Mouse (Mus musculus) ES-Bruce4 (cell line): ENCODE measurements around the gene Zfp367. TPM values are rescaled to one million over a fixed set of nuclear protein-coding genes. Genes with fewer than 3 reads are reported as not detected.

ENCODE experiments used
- H3K27ac ChIP-seq: 2 replicates; pipeline ENCODE4 v1.5.1; 2012; ENCODE audit warnings: low read length, inconsistent platforms; ENCODE audit not compliant: insufficient read depth
- H3K27me3 ChIP-seq: 2 replicates; pipeline ENCODE4 v1.6.1; 2012; ENCODE audit warnings: mild to moderate bottlenecking, low read length, inconsistent platforms; ENCODE audit not compliant: control insufficient read depth, poor library complexity, insufficient read depth, severe bottlenecking
- H3K36me3 ChIP-seq: 2 replicates; pipeline ENCODE4 v1.6.1; 2012; ENCODE audit warnings: inconsistent platforms, mild to moderate bottlenecking, low read length, moderate library complexity; ENCODE audit not compliant: control insufficient read depth, poor library complexity, insufficient read depth, severe bottlenecking
- H3K4me1 ChIP-seq: one replicate; pipeline ENCODE4 v1.8.1; 2011; ENCODE audit warnings: low read length; ENCODE audit not compliant: control insufficient read depth, insufficient read depth
- H3K4me3 ChIP-seq: 2 replicates; pipeline ENCODE4 v1.5.1; 2011; ENCODE audit warnings: low read depth, mild to moderate bottlenecking, low read length
- H3K9ac ChIP-seq: 2 replicates; pipeline ENCODE4 v1.6.1; 2012; ENCODE audit warnings: low read depth, mild to moderate bottlenecking, inconsistent platforms; ENCODE audit not compliant: poor library complexity, severe bottlenecking
- H3K9me3 ChIP-seq: replicated peaks from 2 replicates; pipeline ENCODE4 v1.6.1; 2012; ENCODE audit warnings: mild to moderate bottlenecking, low read length, inconsistent platforms; ENCODE audit not compliant: control insufficient read depth, poor library complexity, insufficient read depth, severe bottlenecking
- CTCF ChIP-seq: IDR thresholded peaks from one replicate; pipeline ENCODE4 v1.8.1; 2011; ENCODE audit warnings: low read depth, low read length
- EP300 ChIP-seq: IDR thresholded peaks from 2 replicates; pipeline ENCODE4 v1.6.1; 2011; ENCODE audit warnings: low read depth, low read length; ENCODE audit not compliant: insufficient read depth
- POLR2A ChIP-seq: IDR thresholded peaks from one replicate; pipeline ENCODE4 v1.8.1; 2011; ENCODE audit warnings: low read length; ENCODE audit not compliant: insufficient read depth
- polyA plus RNA-seq: library from polyadenylated mRNA; stranded (reverse); fragments of >200 nt; gene quantifications from 2 replicates; pipeline ENCODE4 v1.2.4, GENCODE M21; 2011; ENCODE audit warnings: low read depth; ENCODE audit not compliant: missing spikeins, insufficient read depth, insufficient read length

Gene Zfp367
- polyA plus RNA-seq, 1 experiment: 32.2 TPM

GRCm38 (mm10) chr13:64092141-64092540 is 60.9 kb downstream of the Zfp367 start:
- Histone ChIP-seq H3K27me3 (no peaks in the 10 kb centered on the region), H3K9ac (no peak overlapping the region), H3K36me3 (no peaks in the 10 kb centered on the region), H3K4me1 (no peaks in the 10 kb centered on the region), H3K4me3 (no peak overlapping the region), H3K9me3 (no peaks in the 10 kb centered on the region), H3K27ac (no peak overlapping the region)
- TF ChIP-seq POLR2A (no peak), CTCF (no peak), EP300 (no peak)

GRCm38 (mm10) chr13:64091006-64091405 is 62.0 kb downstream of the Zfp367 start:
- Histone ChIP-seq H3K27me3 (no peaks in the 10 kb centered on the region), H3K36me3 (no peaks in the 10 kb centered on the region), H3K27ac (no peak overlapping the region), H3K9ac (no peak overlapping the region), H3K9me3 (no peaks in the 10 kb centered on the region), H3K4me3 (no peak overlapping the region), H3K4me1 (no peaks in the 10 kb centered on the region)
- TF ChIP-seq POLR2A: no peak
- TF ChIP-seq EP300: no peak
- no peak for TF ChIP-seq CTCF

GRCm38 (mm10) chr13:64090278-64090677 is 62.7 kb downstream of the Zfp367 start:
- Histone ChIP-seq H3K36me3 (no peaks in the 10 kb centered on the region), H3K4me1 (no peaks in the 10 kb centered on the region), H3K9me3 (no peaks in the 10 kb centered on the region), H3K4me3 (no peak overlapping the region), H3K9ac (no peak overlapping the region), H3K27me3 (no peaks in the 10 kb centered on the region), H3K27ac (no peak overlapping the region)
- TF ChIP-seq POLR2A: no peak
- TF ChIP-seq CTCF: no peak
- TF ChIP-seq EP300: no peak

GRCm38 (mm10) chr13:64089130-64089529 is 63.9 kb downstream of the Zfp367 start, which contains the start of gene Hsd17b3:
Gene Hsd17b3 (minus strand): TSS chr13:64089230.
- no peak within 1 kb of the TSS for H3K9ac ChIP-seq
- no peak within 1 kb of the TSS for H3K27ac ChIP-seq
- H3K4me1 ChIP-seq: no peaks in the 10 kb centered on the region
- TF ChIP-seq POLR2A (no peak), EP300 (no peak), CTCF (no peak)
- H3K27me3 ChIP-seq: no peaks in the 10 kb centered on the region
- no peaks in the 10 kb centered on the region for H3K9me3 ChIP-seq
- no peak within 1 kb of the TSS for H3K4me3 ChIP-seq
- no peaks in the 10 kb centered on the region for H3K36me3 ChIP-seq

- Histone ChIP-seq H3K36me3 (no peaks in the 10 kb centered on the region), H3K9ac (no peak overlapping the region), H3K9me3 (no peaks in the 10 kb centered on the region), H3K4me1 (no peaks in the 10 kb centered on the region), H3K27me3 (no peaks in the 10 kb centered on the region), H3K27ac (no peak overlapping the region), H3K4me3 (no peak overlapping the region)
- TF ChIP-seq POLR2A (no peak), CTCF (no peak), EP300 (no peak)
Measured at GRCm38 (mm10) chr13:64088057-64088456, 64.9 kb downstream of the Zfp367 start.

GRCm38 (mm10) chr13:64086036-64086435 is 67.0 kb downstream of the Zfp367 start:
- TF ChIP-seq POLR2A: no peak
- TF ChIP-seq CTCF: no peak
- no peak for TF ChIP-seq EP300
- no peaks in the 10 kb centered on the region for H3K4me1 ChIP-seq

More at GRCm38 (mm10) chr13:64086036-64086435, 67.0 kb downstream of the Zfp367 start:
- no peaks in the 10 kb centered on the region for H3K9me3 ChIP-seq
- H3K4me3 ChIP-seq: no peak overlapping the region
- H3K36me3 ChIP-seq: no peaks in the 10 kb centered on the region
- no peak overlapping the region for H3K27ac ChIP-seq
- no peaks in the 10 kb centered on the region for H3K27me3 ChIP-seq
- H3K9ac ChIP-seq: no peak overlapping the region
